Mouse (Mus musculus): Measurements from ENCODE around the gene Vti1b.
A peak's percentile ranks its signal among the peaks of the same experiment; 100 is the strongest.
"Not testable (repeated sequence)": the region's sequence is repeated elsewhere in the genome, so short reads cannot be mapped to it uniquely, and the experiment has no call there.

The Vti1b gene

DNA sequence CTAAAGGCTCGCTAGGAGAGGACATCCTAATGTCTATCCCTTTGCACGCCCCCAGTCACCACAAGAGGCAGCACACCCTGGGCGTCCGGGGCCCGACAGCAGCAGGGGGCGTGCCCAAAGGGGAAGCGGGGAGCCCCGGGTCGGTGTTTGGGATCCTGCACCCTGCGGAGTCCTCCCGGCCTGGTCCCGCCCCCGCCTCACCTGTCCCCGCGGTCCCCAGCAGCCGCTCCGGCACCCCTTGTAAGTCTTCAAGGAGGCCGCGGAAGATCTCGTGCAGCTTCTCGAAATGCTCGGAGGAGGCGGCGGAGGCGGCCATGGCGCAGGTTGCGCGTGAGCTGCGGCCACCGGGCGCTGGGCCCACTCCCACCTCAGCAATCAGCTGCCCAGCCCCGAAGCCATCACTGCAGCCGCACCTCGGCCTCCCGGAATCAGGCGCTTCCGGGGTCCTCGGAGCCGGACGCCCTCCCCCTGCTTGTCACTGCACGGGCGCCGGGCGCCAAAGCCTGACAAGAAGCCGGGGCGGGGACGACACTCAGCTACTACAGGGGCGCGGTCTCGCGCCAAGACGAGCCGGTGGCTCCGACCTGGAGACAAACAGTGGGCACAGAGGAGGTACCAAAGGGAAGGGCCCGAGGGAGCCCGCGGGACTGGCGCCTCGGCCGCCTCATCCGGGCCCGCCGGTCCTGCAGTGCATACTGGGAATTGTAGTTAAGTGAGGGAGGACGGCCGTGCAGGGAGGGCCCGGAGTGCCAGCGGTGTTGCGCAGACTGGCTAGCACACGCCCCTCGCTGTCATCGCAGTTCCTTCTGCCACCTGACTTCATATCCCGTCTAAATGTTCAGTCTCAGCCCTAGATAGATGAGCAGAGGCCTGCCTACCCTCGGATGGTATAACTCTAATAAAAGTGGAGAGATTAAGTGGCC, at the start of gene Vti1b:
Vti1b (minus strand) TSS at position 649 of the 923 bp plus-strand sequence.
- peak; percentile 76 for DNase-seq (ENCODE audit: low read depth, low spot score)

DNA sequence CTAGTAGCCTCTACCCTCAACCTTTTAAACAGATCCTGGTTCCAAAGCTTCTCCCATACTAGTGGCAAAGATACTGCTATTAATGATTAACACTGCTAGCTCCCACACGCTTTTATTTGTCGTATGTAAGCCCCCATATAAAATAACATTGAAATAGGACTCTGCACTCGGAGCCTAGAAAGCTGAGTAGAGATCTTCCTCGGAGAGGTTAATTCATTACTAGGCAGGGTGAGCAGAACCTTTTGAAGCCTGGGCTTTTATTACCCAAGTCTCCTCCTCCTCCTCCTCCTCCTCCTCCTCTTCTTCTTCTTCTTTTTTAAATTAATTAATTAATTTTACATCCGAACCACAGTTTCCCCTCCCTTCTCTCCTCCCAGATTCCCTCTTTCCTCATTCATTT, 45.0 kb upstream of the Vti1b start:
- no peak for DNase-seq (ENCODE audit: low read depth, low spot score)

DNA sequence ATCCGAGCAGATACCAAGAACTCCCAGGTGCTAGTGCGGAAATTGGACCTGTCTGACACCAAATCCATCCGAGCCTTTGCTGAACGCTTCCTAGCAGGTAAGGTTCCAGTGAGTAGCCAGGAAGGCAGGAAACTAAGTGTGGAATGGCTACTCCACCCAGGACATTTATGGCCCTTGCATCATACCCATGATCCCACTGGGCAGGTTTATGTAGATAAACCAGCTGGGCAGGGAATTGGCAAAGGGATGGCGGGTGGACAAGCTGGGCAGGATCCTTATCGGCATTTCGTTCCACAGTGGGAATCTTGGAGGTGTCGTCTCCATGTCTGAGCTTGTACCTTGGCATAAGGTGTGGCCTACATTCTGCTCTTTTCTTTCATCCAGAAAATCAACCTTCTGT, 39.0 kb upstream of the Vti1b start:
- DNase-seq (ENCODE audit: low read depth, low spot score), result no peak

DNA sequence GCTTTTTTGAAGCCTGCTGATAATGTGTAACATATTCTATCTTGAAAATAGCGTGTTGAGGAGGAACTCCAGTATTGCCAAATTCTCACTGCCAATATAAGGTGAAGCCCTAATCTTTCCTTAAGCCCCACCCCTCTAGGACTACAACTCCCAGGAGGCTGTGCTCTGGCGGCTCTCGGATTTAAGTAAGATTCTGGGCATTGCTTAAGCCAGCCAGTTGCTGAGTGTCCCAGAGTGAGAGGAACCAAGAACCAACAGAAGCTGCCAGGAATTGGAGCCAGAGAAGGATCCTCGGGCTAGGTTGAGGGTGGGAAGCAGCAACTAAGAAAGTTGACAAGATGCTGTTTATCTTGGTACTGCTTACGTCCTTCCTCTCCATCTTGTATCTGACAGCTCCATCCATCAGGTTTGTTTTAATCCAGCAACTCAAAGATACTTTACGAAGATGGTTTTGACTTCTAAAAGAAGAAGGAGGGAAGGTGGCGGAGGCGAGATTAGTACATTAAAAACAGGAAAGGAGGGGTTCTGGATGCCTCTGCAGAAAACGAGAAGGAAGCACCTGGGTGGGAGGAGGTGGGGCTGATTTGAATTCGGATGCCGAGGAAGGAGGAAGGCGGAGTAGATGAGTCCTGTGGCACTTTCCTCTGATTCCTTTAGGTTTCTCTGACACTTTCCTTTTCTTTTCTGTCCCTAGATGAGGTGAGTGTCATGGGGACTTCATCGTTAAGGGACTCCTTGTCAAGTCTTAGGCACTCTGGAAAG, 36.4 kb upstream of the Vti1b start, which contains the start of gene Rdh12:
Rdh12 (plus strand) TSS at position 212 of the 762 bp plus-strand sequence.
- no peak for DNase-seq (ENCODE audit: low read depth, low spot score)

DNA sequence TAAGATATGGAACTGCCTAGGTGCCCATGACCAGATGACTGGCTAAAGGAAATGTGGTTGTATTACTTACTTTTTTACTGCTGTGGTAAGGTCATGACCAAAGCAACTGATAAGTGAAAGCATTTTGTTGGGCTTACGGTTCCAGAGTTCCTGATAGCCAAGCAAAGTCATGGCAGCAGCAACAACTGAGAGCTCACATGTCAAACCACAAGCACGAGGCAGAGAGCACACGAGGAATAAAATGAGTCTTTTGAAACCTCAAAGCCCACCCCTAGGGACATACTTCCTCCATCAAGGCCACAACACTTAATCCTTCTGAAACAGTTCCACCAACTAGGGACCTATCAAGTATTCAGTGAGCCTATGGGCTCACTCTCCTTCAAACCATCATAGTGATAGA, 29.4 kb upstream of the Vti1b start:
- DNase-seq (ENCODE audit: low read depth, low spot score), result no peak

DNA sequence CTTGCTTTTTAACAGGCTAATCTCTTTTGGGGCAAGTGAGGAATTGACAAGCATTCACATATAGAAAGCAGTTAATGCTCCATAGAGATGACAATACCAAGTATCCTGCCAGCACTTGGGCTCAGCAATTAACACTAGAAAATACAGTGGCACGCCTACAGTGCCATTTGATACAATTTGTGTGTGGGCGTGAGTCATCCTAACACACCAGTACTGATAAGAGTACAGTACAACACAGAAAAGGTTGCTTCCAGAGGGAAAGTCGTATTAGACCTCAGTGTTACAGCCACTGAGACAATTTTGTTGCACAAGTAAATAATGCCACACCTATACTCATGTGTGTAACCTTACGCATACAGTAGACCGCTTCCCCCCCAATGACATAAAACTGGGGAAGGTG, 24.6 kb upstream of the Vti1b start:
- DNase-seq (ENCODE audit: low read depth, low spot score), result no peak

DNA sequence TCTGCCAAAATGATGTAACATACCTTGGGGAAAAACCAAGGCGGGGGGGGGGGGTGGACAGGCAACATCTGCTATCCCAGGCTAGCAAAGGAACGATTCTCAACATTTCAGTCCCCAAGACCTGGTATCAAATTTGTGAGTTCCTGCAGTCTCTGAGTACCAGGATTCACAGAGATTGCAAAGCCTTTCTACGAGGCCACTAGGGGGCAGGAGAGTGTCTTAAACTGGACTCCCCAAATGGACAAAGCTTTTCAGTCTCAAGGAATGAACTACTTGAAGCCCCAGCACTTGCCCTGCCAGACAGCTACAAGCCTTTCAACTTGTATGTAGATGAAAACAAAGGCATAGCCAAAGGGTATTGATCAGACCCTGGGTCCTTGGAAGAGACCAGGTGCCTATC, 21.0 kb upstream of the Vti1b start:
- DNase-seq (ENCODE audit: low read depth, low spot score), result no peak

DNA sequence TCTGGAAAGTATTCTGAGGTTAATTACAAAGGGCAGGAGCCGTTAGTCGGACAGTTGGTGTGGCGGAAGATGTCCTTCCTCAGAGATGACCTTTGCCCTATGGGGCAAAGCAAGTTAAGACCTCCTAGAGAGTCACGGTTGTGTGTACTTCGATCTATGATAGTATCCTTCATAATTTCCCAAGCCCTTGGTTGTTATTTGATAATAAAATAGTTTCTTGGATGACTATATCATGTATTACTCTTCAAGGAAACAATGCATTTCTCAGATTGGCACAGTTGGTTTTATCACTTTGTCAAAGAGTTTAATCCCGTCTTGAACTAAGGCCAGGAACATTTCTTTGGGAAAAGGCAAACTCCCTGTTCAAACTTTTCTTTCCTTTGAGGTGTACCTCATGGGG, 19.7 kb upstream of the Vti1b start, which contains the start of gene Rdh11:
Rdh11 (minus strand) TSS at position 101 of the 400 bp plus-strand sequence.
- DNase-seq (ENCODE audit: low read depth, low spot score), result no peak

DNA sequence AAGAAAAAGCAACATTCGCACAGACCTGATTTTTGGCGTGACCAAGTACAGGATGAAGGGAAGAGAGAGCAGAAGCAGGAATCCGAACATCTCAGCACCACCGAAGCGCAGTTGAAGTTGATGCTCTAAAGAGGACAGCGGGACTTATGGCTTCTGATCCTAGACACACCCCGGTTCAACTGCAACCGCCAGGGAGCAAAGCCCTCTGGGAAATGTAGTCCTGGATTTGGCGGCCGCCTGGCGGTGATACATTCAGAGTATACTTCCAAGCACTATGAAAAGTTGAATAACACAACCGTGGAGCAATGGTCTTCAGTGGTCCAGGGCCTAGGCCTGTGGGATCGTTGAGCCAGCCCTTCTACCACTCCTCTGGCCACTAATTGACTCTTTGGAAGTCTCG, 19.2 kb upstream of the Vti1b start:
- peak; percentile 72 for DNase-seq (ENCODE audit: low read depth, low spot score)

DNA sequence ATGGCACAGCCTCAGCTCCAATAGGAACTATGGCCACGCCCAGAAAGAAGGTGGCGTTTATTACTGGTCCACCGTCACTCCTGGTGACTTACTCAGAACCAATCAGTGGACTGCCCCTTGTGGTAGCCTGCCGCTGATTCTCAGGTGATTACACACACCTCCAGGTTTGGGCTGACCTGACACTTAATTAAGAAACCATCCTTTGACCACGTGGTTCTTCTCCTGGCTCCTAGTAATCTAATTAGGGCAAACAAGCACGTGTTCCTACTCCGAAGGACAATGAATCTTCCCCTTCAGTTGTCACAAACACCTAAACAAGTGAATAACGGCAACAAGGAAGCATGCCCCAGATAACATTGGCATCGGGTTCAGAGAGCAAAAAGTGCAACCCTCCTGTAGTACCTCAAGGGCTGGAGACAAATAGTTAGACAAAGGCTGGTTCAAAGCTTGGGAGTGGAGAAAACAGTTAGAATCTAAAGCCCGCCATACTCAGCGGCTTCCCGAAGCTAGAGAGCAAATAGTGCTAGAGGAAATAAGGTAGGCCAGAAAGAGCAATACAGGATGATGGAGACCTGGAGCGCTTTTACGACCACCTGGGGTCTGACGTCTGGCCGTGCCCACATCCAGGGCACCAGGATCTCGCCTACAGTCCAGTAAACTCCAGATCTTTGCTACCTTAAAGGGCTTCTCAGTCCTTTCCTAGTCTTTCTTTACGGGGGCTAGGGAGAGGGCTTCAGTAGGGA, 18.6 kb upstream of the Vti1b start:
- peak; percentile 82 for DNase-seq (ENCODE audit: low read depth, low spot score)

DNA sequence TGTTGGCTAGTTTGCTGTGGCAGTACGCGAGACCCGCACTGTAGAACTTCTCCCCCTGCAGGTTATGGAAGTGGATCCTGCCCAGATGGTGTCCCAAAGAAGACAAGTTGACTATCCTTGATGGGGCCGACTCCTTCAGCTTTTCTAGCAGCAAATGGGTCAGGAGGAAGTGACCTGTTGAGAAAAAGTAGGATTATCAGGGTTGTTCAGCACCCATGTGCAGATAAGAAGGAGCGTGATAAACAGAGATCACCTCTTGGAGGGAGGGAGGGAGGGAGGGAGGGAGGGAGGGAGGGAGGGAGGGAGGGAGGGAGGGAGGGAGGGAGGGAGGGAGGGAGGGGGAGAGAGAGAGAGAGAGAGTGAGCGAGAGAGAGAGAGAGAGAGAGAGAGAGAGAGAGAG, 12.7 kb upstream of the Vti1b start:
- DNase-seq (ENCODE audit: low read depth, low spot score), result not testable (repeated sequence)

DNA sequence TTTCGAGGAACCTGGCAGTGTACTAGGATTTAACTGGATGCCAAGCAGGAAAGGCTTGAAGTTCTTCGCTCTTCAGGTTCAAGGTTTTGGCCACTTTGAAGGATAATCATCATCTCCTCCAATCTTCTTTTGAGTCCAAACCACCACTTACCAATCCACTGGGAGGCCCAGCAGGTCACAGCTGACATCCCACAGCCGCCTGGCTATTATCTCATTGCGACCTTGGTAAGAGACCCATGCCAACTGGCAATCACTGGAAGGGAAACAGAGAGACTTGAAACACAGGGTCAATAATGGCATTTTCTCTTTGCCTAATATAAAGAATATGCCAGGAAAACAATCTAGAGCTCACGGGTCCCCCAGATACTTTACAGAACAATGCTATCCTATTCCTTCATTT, 3.5 kb upstream of the Vti1b start:
- no peak for DNase-seq (ENCODE audit: low read depth, low spot score)

DNA sequence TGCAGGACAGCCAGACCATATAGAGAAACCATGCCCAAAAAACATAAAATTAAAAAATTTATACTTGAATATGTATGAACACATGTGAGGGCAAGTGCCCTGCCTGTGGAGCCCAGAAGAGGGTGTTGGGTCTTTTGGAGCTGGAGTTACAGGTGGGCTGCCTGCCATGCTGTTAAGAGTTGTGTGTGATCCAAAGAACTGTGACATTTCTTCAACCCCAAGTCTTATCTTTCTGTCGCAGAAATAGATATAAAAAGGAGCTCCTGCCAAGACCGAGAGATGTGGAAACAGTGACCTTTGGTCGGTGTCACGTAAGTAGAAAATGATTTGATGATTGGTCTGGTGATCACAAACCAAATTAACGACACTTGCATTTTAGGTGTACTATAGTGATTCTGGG, 1.3 kb upstream of the Vti1b start:
- no peak for DNase-seq (ENCODE audit: low read depth, low spot score)

DNA sequence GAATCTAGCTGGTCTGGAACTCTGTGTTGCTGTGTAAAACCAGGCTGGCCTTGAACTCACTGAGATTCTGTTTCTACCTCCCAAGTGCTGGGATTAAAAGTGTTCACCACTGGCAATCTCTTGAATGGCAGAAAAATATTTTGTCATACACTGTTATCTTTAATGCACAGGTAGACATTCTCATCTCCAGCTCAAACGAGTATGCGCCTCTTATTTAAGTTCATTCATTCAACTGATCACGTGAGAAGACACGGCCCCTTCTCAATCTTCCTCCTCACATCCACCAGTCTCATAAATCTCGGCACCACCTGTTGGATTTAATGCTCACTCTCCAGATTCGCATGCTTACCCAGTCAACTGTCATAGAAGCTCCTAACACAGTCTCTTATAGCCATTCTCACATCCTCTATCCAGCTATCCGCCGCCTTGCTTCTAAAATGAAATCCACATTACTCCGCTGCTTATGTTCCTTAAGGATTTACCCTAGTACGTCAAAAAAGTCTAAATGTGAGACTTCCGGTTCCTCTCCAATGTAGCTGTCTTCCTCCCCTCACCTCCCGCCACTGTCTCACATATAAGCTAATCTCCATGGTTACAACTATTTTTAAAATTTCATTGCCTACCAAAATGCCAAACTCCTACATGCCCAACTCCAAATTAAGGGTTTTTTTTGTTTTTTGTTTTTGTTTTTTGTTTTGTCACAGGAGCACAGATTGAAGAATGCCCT, 1.0 kb downstream of the Vti1b start:
- DNase-seq (ENCODE audit: low read depth, low spot score), result no peak

DNA sequence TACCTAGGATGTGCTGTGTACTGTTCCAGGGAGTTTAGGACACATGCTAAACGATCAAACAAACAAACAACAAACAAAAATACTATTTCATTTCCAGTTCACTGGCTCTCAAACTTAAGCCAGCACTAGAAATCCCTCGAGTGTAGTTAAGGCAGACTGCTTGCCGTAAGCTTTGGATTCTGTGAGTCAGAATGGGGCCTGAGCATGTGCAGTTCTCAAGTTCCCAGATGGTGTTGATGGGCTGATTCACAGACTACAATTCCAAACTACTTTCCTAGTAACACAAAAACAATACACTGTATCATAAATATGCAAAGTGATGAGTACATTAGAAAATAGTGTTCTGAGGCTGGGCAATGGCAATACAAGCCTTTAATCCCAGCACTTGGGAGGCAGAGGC, 2.0 kb downstream of the Vti1b start:
- DNase-seq (ENCODE audit: low read depth, low spot score), result no peak

DNA sequence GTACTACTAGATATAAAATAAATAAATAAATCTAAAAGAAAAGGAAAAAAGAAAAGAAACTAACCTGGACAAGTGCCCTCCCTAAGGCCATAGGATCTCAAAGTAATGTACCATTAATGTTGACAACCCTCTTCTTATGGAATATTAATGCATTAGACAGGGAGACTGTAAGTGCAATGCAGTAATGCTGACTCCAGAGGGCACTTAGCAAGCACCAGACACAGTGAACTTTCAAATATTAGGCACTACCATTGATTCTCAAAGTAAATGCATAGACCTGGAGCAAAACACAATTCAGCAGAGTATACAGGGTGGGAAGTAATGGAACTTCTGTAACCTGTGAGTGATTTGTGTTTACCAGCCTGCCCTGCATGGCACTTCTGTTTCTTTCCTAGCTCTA, 3.3 kb downstream of the Vti1b start:
- no peak for DNase-seq (ENCODE audit: low read depth, low spot score)

DNA sequence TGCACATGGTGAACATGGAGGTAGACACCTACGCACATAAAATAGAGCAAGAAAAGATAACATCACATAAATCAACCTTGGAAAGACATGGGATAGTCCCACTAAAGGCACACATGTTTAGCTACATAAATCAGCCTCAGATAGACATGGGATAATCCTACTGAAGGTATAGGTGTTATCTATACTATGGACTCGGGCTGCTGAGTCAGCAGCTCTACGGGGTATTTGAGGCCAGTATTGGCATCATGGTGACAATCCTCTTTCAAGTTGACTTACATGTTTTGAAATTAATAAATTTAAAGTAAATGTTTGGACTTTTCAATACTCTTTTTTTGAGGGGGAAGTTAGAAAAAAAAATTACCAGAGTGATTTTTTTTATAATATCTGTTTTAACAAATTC, 9.6 kb downstream of the Vti1b start:
- DNase-seq (ENCODE audit: low read depth, low spot score), result no peak

DNA sequence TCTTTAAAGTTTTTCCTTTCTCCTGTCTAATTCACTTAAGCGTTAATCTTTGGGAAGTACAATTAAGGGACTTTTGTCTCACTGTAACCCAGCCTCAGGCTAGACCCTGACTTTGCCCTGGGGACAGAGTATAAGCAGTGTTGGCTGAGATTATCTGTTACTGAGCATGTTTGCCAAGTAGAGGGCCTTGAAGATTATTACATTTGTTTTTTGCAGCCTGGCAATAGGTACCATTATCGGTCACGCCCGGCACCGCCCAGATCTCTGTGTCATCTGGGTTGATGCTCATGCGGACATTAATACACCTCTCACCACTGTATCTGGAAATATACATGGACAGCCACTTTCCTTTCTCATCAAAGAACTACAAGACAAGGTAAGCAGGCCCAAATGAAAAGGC, 22.8 kb downstream of the Vti1b start:
- DNase-seq (ENCODE audit: low read depth, low spot score), result no peak

DNA sequence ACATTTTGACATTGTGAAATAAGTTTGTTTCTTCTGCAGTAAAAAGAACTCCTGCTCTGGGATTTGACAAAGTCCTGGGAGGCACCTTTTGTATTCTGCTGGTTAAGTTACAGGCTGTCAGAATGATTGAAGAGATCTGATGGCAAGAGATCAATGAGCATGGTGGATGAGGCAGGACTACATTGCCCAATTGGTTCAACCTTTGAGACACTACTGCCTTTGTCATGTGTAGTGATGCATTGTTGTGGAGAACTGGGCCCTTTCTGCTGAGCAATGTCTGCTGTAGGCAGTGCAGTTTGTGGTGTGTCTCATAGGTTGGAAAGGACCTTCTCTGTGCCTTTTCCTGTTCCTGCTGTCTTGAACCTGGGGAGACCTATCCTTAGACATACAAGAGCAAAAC, 31.1 kb downstream of the Vti1b start:
- DNase-seq (ENCODE audit: low read depth, low spot score), result no peak

DNA sequence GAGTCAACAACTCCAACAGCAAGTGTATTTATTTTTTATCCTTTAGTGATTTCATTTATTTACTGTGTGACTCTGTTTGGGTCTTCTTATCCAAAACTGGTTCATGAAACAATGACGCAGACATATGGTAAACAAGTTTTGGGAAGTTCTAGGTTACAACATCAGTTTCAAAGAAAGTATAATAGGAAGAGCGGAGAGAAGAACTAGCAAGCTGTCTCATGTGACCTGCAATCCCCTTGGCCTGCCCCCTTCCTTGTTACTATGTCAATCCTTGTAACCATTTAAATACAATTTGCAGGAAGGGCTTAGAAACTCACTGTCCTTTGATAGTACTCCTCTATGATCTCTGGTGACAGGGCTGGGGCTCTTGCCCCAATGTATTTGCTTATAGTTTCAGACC, 31.7 kb downstream of the Vti1b start:
- DNase-seq (ENCODE audit: low read depth, low spot score), result no peak

DNA sequence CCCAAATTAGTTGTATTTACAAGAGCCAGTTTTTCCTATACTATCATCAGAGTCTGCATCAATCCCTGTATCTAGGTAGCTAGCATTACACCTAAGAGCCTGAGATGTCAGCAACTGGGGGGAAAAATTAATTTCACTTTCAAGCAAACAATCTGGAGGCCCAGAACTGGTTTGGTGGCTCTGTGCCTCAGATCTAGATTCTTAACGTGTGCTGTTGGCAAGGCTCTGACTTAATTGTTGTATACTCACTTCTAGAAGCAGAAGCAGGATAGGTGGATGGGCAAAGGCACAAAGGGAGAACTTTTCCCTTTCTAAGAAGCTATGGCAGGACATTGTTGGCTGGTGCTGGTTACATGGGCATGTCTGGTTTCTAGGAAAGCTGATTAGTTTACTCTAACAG, 33.0 kb downstream of the Vti1b start:
- DNase-seq (ENCODE audit: low read depth, low spot score), result no peak
